Mouse (Mus musculus): ENCODE data around the gene Lrrc10. TPM values are rescaled to one million over a fixed set of nuclear protein-coding genes. Genes with fewer than 3 reads are reported as not detected.

Gene Lrrc10
- polyA plus RNA-seq (2014; fragmentation: Illumina TruSeq; extraction: RNeasy Lipid Tissue Mini Kit (QIAGEN cat#74804); ENCODE audit: low read depth, low replicate concordance) = not detected

DNA sequence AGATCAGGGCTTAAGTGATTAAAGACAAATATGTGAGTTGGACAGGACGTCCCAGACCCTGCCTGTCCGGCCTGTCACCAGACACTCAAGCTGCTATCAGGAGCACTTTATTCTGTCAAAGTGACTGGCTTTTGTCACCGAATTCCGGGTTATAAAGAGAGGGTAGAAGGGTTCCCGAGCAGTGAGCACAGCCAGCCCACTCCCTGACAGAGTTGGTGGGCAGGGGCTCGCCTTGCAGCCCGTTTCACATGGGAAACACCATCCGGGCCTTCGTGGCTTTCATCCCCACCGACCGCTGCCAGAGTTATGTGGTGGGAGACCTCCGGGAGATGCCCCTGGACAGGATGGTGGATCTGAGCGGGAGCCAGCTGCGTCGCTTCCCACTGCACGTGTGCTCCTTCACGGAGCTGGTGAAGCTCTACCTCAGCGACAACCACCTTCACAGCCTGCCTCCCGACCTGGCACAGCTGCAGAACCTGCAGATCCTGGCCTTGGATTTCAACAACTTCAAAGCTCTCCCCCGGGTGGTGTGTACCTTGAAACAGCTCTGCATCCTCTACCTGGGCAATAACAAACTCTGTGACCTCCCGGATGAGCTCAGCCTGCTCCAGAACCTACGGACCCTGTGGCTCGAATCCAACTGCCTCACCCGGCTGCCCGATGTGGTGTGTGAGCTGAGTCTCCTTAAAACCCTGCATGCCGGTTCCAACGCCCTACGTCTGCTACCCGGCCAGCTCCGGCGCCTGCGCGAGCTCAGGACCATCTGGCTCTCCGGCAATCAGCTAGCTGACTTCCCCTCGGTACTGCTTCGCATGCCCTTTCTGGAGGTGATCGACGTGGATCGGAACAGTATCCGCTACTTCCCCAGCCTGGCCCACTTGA lies at the start of gene Lrrc10:
Gene Lrrc10, plus strand, starts transcription at position 167 of the 882 bp plus-strand sequence.

DNA sequence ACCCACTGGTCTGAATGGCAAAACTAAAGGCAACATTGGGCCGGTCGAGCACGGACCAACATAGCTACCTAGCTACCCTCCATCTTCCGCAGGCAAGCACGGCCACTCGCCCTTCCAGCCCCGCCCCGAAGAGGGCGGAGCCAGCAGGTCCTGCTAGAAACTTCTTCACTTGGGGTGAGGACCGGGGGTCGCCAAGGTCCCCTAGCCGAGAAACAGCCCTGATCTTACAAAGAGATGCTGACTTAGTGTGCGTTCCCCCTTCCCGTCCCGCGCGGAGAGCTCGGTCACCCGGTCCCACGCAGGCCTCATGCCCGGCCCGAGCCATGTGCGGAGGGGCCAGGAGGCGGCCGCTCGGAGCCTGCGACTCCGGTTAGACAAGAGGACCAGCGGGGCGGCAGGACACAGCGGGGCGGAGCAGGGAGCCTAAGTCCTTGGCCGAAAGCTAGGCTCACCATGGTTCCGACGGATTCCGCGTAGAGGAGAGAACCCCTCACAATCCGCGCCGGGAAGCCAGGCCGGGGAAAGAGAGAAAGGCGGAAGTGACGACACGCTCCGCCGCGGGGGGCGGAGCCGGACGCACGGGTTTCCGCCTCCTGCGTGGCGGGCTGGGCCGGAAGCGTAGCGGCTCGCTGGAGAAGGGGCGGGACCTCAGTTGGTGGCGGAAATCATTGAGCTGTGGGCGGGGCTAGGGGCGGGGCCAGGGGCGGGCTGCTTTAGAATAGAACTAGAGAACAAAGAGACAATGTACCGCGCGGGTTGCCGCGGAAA lies 18.3 kb downstream of the Lrrc10 start, which contains the start of gene Cct2:
Gene Cct2, minus strand, starts transcription at position 561 of the 768 bp plus-strand sequence.

Other genes with a start within 250 kb of the Lrrc10 start
- gene Myrfl, start 148.4 kb upstream of the Lrrc10 start, polyA plus RNA-seq (2014; fragmentation: Illumina TruSeq; extraction: RNeasy Lipid Tissue Mini Kit (QIAGEN cat#74804); ENCODE audit: low read depth, low replicate concordance) = 0.20 TPM
- gene Rab3ip, start 94.6 kb upstream of the Lrrc10 start, polyA plus RNA-seq (2014; fragmentation: Illumina TruSeq; extraction: RNeasy Lipid Tissue Mini Kit (QIAGEN cat#74804); ENCODE audit: low read depth, low replicate concordance) = 119 TPM
- gene Gm10271, start 72.7 kb upstream of the Lrrc10 start, polyA plus RNA-seq (2014; fragmentation: Illumina TruSeq; extraction: RNeasy Lipid Tissue Mini Kit (QIAGEN cat#74804); ENCODE audit: low read depth, low replicate concordance) = not detected
- gene Best3, start 59.0 kb upstream of the Lrrc10 start, polyA plus RNA-seq (2014; fragmentation: Illumina TruSeq; extraction: RNeasy Lipid Tissue Mini Kit (QIAGEN cat#74804); ENCODE audit: low read depth, low replicate concordance) = 0.20 TPM
- 164 TPM for gene Cct2, start 18.5 kb downstream of the Lrrc10 start, polyA plus RNA-seq (2014; fragmentation: Illumina TruSeq; extraction: RNeasy Lipid Tissue Mini Kit (QIAGEN cat#74804); ENCODE audit: low read depth, low replicate concordance)
- gene Frs2, start 103.2 kb downstream of the Lrrc10 start, polyA plus RNA-seq (2014; fragmentation: Illumina TruSeq; extraction: RNeasy Lipid Tissue Mini Kit (QIAGEN cat#74804); ENCODE audit: low read depth, low replicate concordance) = 27.1 TPM
- gene Yeats4, start 179.2 kb downstream of the Lrrc10 start, polyA plus RNA-seq (2014; fragmentation: Illumina TruSeq; extraction: RNeasy Lipid Tissue Mini Kit (QIAGEN cat#74804); ENCODE audit: low read depth, low replicate concordance) = 49.5 TPM
- not detected for gene 9530003J23Rik, start 193.4 kb downstream of the Lrrc10 start, polyA plus RNA-seq (2014; fragmentation: Illumina TruSeq; extraction: RNeasy Lipid Tissue Mini Kit (QIAGEN cat#74804); ENCODE audit: low read depth, low replicate concordance)
- gene Lyz2, start 237.0 kb downstream of the Lrrc10 start, polyA plus RNA-seq (2014; fragmentation: Illumina TruSeq; extraction: RNeasy Lipid Tissue Mini Kit (QIAGEN cat#74804); ENCODE audit: low read depth, low replicate concordance) = 20.3 TPM
- gene Lyz1, start 247.5 kb downstream of the Lrrc10 start, polyA plus RNA-seq (2014; fragmentation: Illumina TruSeq; extraction: RNeasy Lipid Tissue Mini Kit (QIAGEN cat#74804); ENCODE audit: low read depth, low replicate concordance) = 0.49 TPM

Data from kidney, adult 10 weeks (tissue).